Mouse (Mus musculus) lung, embryonic 16.5 days (tissue): ENCODE results near the gene Kif1bp. TPM values are rescaled to one million over a fixed set of nuclear protein-coding genes. Genes with fewer than 3 reads are reported as not detected.

Source experiments
- ATAC-seq: fragments of 200-750 bp; cut with Nextera tagmentation; 2 replicates; pipeline ENCODE4 v1.8.0; 2017; ENCODE audit warnings: low read depth, mild to moderate bottlenecking, moderate library complexity
- H3K27ac ChIP-seq: fragments of 300-500 bp; sonication (generic); 2 replicates; pipeline ENCODE4 v1.5.1; 2014; ENCODE audit warnings: mild to moderate bottlenecking, control low read depth, low read length
- H3K27me3 ChIP-seq: fragments of 300-500 bp; sonication (generic); 2 replicates; pipeline ENCODE4 v1.6.1; 2014; ENCODE audit warnings: low read depth, low read length, mixed read lengths; ENCODE audit not compliant: control insufficient read depth, insufficient read depth
- H3K36me3 ChIP-seq: fragments of 300-500 bp; sonication (generic); 2 replicates; pipeline ENCODE4 v1.6.1; 2014; ENCODE audit warnings: low read length; ENCODE audit not compliant: control insufficient read depth, insufficient read depth
- H3K4me1 ChIP-seq: fragments of 300-500 bp; sonication (generic); replicated peaks from 2 replicates; pipeline ENCODE4 v1.6.1; 2014; ENCODE audit warnings: low read length, mixed read lengths; ENCODE audit not compliant: control insufficient read depth, insufficient read depth
- H3K4me2 ChIP-seq: fragments of 300-500 bp; sonication (generic); 2 replicates; pipeline ENCODE4 v1.6.1; 2014; ENCODE audit warnings: low read depth, low read length, control low read depth
- H3K4me3 ChIP-seq: fragments of 300-500 bp; sonication (generic); 2 replicates; pipeline ENCODE4 v1.5.1; 2014; ENCODE audit warnings: mild to moderate bottlenecking, low read length, control low read depth
- H3K9ac ChIP-seq: fragments of 300-500 bp; sonication (generic); 2 replicates; pipeline ENCODE4 v1.6.1; 2014; ENCODE audit warnings: low read length, control low read depth
- H3K9me3 ChIP-seq: fragments of 300-500 bp; sonication (generic); 2 replicates; pipeline ENCODE4 v1.6.1; 2016; ENCODE audit warnings: low read length; ENCODE audit not compliant: control insufficient read depth
- WGBS: fragments of 180-500 bp; shearing (Covaris S2); extraction: QIAGEN DNeasy Blood & Tissue Kit; methylation state at CpG from one replicate; pipeline ENCODE4 v1.1.7; 2014; 5-methylcytosine and 5-hydroxymethylcytosine counted together
- polyA plus RNA-seq: library from polyadenylated mRNA; unstranded; fragments of >200 nt; fragmentation: Nextera tagmentation; extraction: Ambion mirVana; gene quantifications from 2 replicates; pipeline ENCODE4 v1.2.1, GENCODE M21; 2015

The Kif1bp gene
- polyA plus RNA-seq, 1 experiment from 2014 or later = 32.1 TPM

DNA sequence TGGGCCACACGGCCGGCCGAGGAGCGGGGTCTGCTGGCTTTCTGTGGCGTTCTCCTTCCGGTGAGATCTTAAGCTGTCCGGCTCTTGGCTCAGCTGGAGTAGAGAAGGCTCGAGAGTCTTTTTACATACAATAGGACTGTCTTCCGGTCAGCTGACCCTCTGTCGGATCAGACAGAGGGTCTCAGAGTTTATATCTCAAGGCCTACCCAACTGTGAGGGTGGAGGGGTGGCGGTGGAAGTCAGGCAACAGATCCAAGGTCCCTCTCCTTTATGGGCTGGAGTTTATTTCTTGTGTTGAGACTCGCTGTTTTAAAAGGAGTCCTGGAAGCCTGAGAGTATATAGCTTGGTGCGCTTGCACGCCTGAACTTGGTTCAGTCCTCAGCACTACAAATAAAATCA, 50.9 kb downstream of the Kif1bp start, which contains the start of gene Srgn:
Gene Srgn, minus strand, starts transcription at position 101 of the 400 bp plus-strand sequence.
- 78% methylated on average over 14 of the region's 14 CpGs for WGBS
- H3K9me3 ChIP-seq = no peaks in the 10 kb centered on the region
- no peaks in the 10 kb centered on the region for H3K27me3 ChIP-seq
- ATAC-seq = no peak
- peak within 1 kb of the TSS; percentile 21; the same call in 1 of the 2 replicates for H3K4me2 ChIP-seq
- peak within 1 kb of the TSS; percentile 10; the same call in 1 of the 2 replicates for H3K4me3 ChIP-seq
- H3K4me1 ChIP-seq = no peaks in the 10 kb centered on the region; the same call in 1 of the 2 replicates
- peak within 1 kb of the TSS; percentile 4; the same call in 1 of the 2 replicates for H3K27ac ChIP-seq
- H3K9ac ChIP-seq = no peak within 1 kb of the TSS
- H3K36me3 ChIP-seq = no peaks in the 10 kb centered on the region

DNA sequence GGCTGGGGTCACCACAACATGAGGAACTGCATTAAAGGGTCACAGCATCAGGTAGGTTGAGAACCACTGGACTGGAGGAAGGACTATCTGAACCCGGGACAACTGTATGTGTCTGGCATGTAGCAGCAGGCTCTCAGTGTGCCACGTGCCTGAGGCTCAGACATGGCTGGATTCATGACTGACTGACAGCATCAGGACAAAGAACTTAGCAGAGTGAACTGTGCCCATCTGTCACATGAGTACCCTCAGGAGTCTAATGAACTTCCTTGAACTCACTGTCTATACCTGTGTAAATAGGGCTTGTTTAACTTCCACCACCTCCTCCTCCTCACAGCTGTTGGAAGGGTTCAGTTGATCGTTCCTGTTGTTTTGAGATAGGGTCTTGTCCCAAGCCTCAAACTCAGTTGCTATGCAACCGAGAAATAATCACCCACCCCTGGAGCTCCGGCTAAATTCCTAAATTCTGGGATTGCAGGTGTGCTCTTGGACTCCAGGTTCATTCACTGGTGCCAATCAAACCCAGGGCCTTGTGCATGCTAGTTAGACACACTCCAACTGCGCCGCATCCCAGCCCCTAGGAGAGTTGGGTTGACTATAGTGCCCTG, 55.8 kb downstream of the Kif1bp start:
- no peak overlapping the region for H3K4me2 ChIP-seq
- H3K36me3 ChIP-seq = no peaks in the 10 kb centered on the region
- WGBS = 50% methylated on average over 7 of the region's 7 CpGs
- H3K4me3 ChIP-seq = no peak overlapping the region
- no peaks in the 10 kb centered on the region for H3K4me1 ChIP-seq
- no peaks in the 10 kb centered on the region for H3K27me3 ChIP-seq
- no peak overlapping the region for H3K9ac ChIP-seq
- ATAC-seq = no peak
- H3K27ac ChIP-seq = no peak overlapping the region
- H3K9me3 ChIP-seq = no peaks in the 10 kb centered on the region

DNA sequence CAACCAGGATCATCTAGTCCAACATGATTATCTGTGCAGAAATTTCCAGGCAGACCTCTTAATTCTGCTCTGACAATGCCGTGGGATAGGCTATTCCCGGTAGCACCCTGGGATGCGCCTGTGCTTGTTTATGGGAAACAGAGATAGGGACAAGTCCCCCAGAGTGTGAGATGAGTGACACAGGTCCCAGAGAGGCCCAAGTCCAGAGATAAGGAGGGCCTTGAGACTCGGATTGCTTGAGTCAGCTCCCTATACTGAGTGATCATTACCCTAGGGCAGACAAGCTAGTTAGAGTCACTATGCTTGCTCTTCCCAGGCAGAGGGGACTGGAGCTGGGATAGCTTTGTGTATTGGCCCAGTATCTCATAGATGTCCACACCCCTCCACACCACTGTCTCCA, 56.5 kb downstream of the Kif1bp start:
- H3K9ac ChIP-seq = no peak overlapping the region
- WGBS = 29% methylated on average over 4 of the region's 4 CpGs
- no peaks in the 10 kb centered on the region for H3K9me3 ChIP-seq
- no peak overlapping the region for H3K27ac ChIP-seq
- H3K36me3 ChIP-seq = no peaks in the 10 kb centered on the region
- no peak for ATAC-seq
- H3K4me2 ChIP-seq = no peak overlapping the region
- no peak overlapping the region for H3K4me3 ChIP-seq
- H3K4me1 ChIP-seq = no peaks in the 10 kb centered on the region
- no peaks in the 10 kb centered on the region for H3K27me3 ChIP-seq

DNA sequence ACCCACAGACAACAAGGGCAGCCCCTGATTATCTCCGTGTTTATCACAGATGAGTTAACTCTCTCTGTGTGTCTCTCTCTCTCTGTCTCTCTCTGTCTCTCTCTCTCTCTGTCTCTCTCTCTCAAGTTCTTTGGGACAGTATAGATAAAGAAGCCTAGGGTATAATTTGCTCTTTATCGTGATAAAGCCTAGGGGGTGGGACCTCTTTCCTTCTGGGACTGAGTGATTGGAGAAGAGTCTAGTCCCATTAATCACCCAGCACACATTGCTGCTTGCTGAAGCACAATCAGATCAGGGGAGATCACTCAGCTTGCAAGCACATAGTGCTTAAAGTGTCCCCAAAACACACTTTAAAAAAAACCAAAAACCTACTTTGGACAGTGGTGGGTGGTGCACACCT, 57.3 kb downstream of the Kif1bp start:
- Histone ChIP-seq H3K9ac (no peak overlapping the region), H3K9me3 (no peaks in the 10 kb centered on the region), H3K4me2 (no peak overlapping the region), H3K4me1 (no peaks in the 10 kb centered on the region), H3K36me3 (no peaks in the 10 kb centered on the region), H3K4me3 (no peak overlapping the region), H3K27me3 (no peaks in the 10 kb centered on the region), H3K27ac (no peak overlapping the region)
- ATAC-seq = no peak
- 54% methylated on average over 2 of the region's 2 CpGs for WGBS

DNA sequence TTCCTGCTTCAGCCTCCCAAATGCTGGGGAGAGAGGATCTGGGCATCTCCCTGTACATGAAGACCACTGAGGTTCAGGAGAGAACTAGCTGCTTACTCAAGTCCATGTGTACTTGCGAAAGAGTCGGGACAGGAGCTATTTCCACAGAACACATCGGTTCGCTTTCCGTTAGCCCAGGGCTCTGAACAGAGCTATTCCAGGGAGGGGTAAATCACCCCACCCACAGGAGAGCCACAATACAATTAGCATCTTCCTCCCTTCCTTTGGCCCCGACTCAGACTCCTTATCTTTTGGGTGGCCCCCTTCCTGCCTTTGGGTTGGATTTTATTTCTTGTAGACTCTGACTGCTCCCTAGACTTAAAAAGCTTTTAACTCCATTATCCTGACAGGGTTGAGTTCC, 60.7 kb downstream of the Kif1bp start:
- Histone ChIP-seq H3K4me3 (no peak overlapping the region), H3K36me3 (no peaks in the 10 kb centered on the region), H3K9me3 (no peaks in the 10 kb centered on the region), H3K4me2 (no peak overlapping the region), H3K27ac (no peak overlapping the region), H3K27me3 (no peaks in the 10 kb centered on the region), H3K4me1 (no peaks in the 10 kb centered on the region), H3K9ac (no peak overlapping the region)
- 79% methylated on average over 6 of the region's 6 CpGs for WGBS
- ATAC-seq = no peak

DNA sequence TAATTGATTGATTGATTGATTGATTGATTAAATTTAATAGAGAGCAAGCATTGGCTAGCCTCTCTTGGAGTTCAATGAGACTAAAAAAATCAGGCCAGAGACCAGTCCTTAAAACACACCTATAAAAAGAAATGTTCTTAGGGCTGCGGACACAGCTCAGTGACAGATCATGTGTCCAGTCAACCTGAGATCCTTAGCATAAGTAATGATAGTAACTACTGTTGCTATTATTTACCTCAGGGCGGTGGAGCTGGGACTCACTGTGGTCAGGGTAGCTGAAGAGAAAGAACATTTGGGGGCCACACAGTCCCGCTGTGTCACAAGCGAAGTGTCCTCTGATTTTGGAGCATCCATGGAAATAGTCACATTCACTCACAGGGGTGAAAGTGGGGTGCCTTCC, 65.4 kb downstream of the Kif1bp start:
- WGBS = 89% methylated on average over 4 of the region's 4 CpGs
- peaks cover 6% of the 10 kb centered on the region; the same call in 1 of the 2 replicates for H3K4me1 ChIP-seq
- H3K4me2 ChIP-seq = no peak overlapping the region
- no peak for ATAC-seq
- no peak overlapping the region for H3K4me3 ChIP-seq
- no peaks in the 10 kb centered on the region for H3K36me3 ChIP-seq
- no peak overlapping the region for H3K27ac ChIP-seq
- H3K9me3 ChIP-seq = no peaks in the 10 kb centered on the region
- H3K9ac ChIP-seq = no peak overlapping the region
- no peaks in the 10 kb centered on the region for H3K27me3 ChIP-seq

DNA sequence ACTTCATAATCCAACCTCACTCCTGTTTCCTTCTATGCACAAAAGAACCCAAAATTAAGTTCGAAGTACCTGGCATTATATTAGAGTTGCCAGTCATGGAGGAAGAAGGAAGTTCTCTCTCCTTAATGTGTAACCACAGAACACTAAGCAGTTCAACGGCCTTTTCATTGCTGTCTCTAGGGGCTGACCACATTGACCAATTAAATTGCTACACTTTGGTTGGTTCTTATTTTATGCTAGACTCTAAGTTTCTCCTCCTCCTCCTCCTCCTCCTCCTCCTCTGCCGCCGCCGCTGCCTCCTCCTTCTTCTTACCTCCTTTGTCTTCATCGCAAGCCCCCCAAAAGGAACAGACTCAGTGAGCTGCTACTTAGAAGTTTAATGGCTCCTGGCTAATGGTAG, 66.7 kb downstream of the Kif1bp start:
- no peaks in the 10 kb centered on the region for H3K27me3 ChIP-seq
- WGBS = 75% methylated on average over 6 of the region's 6 CpGs
- no peaks in the 10 kb centered on the region for H3K9me3 ChIP-seq
- peaks cover 6% of the 10 kb centered on the region; the same call in 1 of the 2 replicates for H3K4me1 ChIP-seq
- no peak overlapping the region for H3K4me3 ChIP-seq
- no peak overlapping the region for H3K27ac ChIP-seq
- H3K4me2 ChIP-seq = no peak overlapping the region
- H3K9ac ChIP-seq = no peak overlapping the region
- ATAC-seq = no peak
- H3K36me3 ChIP-seq = no peaks in the 10 kb centered on the region

DNA sequence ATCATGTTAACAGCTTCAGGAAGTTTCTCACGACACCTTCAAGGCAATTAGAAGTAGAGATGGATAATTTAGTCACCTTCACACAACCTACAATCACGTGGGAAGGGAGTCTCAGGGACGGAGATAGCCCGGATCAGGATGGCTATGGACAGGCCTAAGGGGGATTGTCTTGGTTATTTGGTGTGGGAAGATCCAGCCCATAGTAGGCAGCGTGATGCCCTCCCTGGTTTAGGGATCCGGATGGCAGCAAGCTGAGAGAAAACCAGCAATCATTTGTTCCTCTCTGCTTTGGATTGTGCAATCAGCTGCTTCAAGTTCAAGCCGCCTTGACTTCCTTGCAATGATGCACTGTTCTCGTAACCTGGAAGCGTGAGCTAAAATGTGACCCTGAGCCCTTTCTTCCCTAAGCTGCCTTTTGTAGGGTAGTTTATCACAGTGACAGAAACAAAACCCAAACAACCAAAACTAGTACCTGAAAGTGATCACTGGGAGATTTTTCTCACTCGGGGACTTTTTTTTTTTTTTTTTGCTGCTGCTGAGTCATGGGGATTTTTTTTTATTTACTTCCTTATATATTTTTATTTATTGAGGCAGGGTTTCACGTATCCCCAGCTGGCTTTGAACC, 69.1 kb downstream of the Kif1bp start:
- Histone ChIP-seq H3K9me3 (no peaks in the 10 kb centered on the region), H3K27me3 (no peaks in the 10 kb centered on the region), H3K4me3 (no peak overlapping the region), H3K4me2 (peak overlapping the region; percentile 61; the same call in 1 of the 2 replicates), H3K9ac (no peak overlapping the region), H3K27ac (peak overlapping the region; percentile 30; the same call in 1 of the 2 replicates), H3K36me3 (no peaks in the 10 kb centered on the region), H3K4me1 (peaks cover 6% of the 10 kb centered on the region; the same call in 1 of the 2 replicates)
- no peak for ATAC-seq
- 55% methylated on average over 11 of the region's 11 CpGs for whole genome bisulfite sequencing

DNA sequence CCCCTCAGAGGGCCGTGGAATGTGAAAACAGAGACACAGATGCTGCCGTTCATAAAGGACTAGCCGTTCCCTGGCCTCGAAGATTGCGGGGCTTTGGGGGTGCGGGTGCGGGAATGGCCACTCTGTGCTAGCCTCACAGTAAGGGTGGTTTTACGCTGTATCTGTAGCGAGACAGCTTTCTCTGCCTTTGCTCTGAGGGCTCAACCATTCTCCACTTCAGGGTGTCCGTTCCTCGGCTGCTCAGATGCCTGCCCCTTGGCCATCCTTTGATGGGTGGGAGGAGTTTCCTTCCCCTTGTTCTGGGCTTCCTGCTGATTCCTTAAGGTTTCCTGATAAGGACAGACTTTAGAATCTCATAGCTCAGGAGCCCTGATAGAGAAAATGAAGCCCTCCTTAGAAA, 69.8 kb downstream of the Kif1bp start:
- Histone ChIP-seq H3K9ac (peak overlapping the region; percentile 41; the same call in 1 of the 2 replicates), H3K9me3 (no peaks in the 10 kb centered on the region), H3K4me2 (peak overlapping the region; percentile 61), H3K4me1 (peaks cover 6% of the 10 kb centered on the region; the same call in 1 of the 2 replicates), H3K27me3 (no peaks in the 10 kb centered on the region), H3K4me3 (peak overlapping the region; percentile 36), H3K27ac (peak overlapping the region; percentile 76), H3K36me3 (no peaks in the 10 kb centered on the region)
- peak; percentile 47; the same call in 1 of the 2 replicates for ATAC-seq
- 2% methylated on average over 11 of the region's 11 CpGs for WGBS
